Mouse (Mus musculus) ES-CJ7 (cell line): ENCODE results near the gene Srcap.

ENCODE experiments used
- DNase-seq: peaks from one replicate; pipeline ENCODE4 v3.0.0; 2011; ENCODE audit warnings: low read depth, low spot score

The Srcap gene

DNA sequence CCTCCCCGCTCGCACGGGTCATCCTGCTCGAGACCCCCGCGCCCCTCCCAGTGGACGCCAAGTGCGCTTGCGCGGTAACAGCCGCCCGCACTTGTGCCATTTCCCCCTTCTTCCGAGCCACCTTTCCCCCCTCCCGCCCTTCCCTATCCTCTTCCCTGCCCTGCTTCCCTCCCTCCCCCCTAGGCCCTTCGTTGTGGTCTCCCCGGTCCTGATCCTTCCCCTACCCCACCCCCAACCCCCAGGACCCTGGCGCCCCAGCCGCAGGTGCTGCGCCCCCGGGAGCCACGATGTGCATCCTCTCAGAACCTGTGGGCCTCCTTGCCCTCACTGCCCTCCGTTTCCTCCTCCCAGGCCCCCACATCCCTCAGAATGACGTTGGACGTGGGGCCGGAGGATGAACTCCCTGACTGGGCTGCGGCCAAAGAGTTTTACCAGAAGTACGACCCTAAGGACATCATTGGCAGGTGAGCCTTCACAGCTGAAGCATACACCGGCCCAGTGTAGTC, 61.8 kb downstream of the Srcap start:
- DNase-seq: no peak

DNA sequence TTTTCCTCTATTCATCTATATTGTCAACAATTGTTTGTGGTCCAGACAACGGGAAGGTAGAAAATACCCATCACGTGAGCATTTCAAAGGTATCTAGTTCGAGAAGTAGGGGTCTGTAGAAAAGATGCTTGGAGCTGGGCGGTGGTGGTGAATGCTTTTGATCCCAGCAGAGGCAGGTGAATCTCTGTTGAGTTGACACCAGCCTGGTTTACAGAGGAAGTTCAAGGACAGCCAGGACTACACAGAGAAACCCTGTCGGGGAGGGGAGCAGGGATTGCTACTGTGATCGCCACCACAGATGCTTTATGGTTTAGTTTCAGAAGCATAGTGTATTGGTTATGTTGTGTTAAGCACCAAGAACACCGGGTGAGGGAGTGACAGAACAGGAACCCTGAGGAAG, 62.3 kb downstream of the Srcap start:
- no peak for DNase-seq

DNA sequence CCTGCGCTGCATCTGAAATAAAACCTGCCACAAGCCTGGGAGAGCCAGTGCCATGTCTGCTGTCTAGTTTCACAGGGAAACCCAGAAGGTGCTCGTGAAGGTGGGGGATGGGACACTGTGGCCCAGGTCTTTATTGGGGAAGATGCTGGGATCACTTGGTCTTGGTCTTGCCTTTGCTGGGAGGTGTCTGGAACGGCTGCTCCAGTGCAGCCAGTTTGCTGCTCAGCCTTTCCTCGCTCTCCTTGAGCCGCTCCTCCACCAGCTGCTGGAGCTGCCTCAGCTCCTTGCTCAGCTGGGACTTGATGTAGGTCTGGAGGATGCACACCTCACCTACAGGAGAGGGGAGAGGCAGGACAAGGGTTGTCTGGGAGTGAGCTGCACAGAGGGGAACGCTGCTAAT, 71.5 kb downstream of the Srcap start:
- DNase-seq: no peak

DNA sequence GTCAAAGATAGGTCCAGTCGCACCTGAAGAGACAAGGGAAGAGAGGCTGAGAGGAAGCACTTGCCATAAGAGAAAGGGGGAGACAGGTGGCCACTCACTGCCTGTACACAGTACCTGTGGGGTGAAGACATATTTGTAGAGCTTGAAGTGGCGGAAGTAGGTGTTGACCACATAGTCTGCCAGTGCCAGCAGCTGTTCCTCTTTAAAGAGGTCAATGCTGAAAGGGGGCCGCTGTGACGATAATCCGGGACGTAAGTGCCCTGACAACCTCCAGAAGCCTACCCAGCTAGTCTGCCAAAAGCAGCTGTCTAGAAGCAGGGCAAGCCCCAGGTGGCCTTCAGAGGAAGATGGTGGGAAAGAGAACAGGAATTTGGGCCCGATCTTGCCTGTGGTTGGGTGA, 73.2 kb downstream of the Srcap start:
- no peak for DNase-seq

DNA sequence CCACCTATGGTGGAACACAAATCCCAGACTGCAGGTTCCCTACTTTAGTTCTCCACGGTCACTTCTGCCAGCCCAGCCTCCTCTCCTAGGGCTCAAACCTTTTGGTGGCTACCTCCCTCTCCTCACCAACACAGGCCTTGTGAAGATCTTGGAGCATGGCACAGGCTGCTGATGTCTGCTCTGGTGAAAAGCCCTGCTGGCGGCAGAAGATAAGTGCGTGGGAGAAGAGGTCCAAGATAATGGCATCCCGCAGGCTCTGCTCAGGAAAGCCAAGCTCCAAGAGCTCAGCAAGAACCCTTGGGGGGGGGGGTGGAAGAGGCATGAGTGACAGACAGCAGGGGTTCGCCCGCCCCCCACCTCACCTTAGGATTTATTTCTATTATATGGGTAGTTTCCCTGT, 74.4 kb downstream of the Srcap start:
- no peak for DNase-seq

DNA sequence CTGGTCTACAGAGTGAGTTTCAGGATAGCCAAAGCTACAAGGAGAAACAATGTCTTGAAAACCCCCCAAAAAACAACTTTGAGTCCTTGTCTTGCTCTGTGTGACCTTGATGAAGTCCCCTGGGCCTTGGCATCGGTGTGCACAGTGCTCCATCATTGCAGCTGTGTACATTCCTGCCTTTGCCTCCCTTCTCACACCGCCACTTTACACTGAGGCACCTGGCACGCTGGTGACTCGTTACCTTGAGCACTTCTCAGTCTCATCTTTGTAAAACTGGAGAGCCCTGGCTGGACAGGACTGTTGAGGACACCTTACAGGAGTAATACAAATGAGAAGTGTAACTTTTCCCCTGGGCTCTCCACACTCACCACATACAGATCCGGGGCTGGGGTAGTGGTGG, 75.4 kb downstream of the Srcap start:
- DNase-seq: no peak

DNA sequence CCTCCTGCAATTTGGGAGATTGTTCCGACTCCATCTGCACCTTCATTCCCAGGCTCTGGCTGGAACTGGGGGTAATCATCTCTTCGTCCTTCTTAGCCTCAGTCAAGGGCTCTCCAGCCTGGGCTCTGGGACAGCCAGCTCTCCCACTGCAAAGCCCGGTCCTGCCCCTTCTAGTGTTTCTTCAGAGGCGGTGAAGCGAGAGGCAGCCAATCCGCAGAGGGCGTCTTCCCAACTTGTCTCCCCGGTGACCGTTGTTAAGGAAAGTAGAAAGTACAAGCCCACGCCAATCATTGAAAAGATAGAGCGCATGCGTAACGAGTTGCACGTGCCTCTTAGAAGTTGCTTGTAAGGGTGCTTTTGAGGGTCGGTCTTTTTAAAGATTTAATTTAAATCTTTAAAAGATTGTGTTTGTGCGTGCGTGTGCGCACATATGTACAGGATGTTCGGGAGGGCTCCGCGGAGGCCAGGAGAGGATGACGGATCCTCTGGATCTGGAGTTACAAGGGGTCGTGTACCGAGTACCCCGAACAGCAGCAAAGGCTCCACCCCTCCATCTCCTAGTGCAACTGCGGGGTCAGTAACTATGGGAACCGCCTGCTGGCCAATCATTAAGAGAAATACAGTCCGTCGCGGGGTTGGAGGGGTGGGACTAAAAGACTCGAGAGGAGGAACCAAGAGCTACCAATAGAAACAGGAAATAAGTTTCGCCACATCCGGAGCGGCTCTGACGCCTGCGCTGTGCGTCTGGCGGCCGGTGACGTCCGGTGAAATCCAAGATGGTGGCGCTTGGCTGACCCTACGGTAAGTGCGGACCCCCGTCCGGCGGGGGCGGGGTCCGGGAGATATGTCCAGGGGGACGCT, 76.5 kb downstream of the Srcap start, which contains the start of the genes Ccdc189 and Rnf40:
Gene Ccdc189 (minus strand): TSS at position 585 of the 861 bp plus-strand sequence.
Gene Rnf40 (plus strand): TSS at position 757 of the 861 bp plus-strand sequence.
- peak; percentile 99 for DNase-seq

DNA sequence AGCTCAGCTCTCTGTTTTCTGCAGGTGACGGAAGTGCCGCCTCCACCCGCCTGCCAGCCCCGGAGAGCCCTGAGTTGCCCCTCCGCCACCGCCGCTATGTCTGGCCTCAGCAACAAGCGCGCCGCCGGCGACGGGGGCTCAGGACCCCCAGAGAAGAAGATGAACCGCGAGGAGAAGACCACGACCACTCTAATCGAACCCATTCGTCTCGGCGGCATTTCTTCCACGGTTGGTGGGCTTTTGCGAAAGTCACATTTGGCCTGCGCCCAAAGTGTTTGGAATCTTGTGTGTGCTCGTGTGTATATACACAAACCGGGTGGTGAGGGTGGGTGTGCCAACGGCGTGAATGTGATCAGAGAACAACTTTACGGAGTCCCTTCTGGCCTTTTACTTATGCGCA, 77.1 kb downstream of the Srcap start:
- DNase-seq: no peak

DNA sequence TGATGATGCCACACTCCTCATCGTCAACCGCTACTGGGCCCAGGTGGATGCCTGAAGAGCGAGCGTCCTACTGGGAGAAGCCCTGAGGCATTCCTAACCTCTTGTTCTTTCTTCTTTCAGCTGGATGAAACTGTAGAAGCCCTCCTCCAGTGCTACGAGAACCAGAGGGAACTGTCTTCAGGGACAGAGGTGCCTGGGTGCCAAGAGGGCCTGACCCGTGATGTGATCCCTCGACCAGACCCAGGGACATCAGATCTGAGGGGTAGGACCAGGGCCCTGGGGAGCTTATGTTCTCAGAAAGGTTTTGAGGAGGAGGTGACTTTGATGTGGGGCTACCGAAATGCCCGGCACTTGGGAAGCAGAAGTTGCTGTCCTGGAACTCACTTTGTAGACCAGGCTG, 77.9 kb downstream of the Srcap start:
- no peak for DNase-seq

DNA sequence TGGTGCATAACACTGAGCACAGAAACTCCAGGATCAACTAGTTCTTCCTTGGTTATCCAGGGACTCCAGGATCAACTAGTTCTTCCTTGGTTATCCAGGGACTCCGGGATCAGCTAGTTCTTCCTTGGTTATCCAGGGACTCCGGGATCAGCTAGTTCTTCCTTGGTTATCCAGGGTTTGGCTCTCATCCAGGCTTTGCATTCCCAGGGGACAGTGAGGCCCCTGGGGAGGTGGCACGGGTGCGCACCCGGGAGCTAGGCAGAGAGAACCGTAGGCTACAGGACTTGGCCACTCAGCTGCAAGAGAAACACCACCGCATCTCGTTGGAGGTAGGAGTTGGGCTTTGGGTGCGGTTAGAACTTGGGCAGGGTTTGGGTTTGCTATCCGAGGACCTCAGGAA, 79.3 kb downstream of the Srcap start:
- no peak for DNase-seq

DNA sequence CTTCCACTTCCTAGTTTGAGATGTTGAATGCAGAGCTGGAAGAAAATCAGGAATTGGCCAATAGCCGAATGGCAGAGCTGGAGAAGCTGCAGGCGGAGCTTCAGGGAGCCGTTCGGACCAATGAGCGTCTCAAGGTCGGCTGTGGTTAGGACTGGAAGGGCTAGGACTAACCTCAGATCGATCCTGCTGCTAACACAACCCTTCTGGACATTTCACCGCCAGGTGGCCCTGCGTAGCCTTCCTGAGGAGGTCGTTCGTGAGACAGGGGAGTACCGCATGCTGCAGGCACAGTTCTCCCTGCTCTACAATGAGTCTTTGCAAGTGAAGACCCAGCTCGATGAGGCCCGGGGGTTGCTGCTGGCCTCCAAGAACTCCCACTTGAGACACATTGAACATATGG, 80.8 kb downstream of the Srcap start:
- DNase-seq: peak; percentile 80

DNA sequence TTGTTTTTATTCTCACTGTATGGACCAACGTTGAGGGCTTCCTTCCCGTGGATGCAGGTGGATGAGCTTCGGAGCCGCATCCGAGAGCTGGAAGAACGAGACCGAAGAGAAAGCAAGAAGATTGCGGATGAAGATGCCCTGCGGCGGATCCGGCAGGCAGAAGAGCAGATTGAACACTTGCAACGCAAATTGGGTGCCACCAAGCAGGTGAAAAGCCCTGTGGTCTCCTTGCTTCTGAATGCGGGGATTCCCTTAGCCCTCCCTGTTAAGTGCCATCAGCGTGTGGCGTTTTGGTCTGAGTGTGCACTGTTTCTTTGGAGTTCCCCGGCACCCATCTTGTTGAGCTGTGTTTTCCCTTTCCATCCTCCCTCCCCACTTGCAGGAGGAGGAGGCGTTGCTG, 85.0 kb downstream of the Srcap start:
- DNase-seq: no peak

DNA sequence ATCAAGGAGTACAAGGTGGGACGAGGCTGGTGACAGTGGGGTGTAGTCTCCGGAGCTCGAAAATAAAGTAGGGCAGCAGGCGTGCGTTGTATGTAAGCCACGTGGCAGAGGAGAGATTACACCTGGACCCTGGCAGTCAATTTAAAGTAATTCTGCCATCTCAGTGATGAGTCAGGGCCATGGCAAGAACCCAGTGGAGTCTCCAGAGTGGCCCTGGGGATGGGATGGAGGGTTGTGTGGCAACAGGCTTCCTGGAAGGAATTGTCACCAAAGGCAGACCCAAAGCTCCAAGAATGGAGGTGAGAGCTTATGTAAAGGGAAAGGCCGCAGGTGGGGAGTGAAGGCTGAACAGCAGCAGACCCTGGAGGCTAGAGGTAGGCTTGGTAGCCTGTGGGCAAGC, 88.8 kb downstream of the Srcap start:
- DNase-seq: no peak

DNA sequence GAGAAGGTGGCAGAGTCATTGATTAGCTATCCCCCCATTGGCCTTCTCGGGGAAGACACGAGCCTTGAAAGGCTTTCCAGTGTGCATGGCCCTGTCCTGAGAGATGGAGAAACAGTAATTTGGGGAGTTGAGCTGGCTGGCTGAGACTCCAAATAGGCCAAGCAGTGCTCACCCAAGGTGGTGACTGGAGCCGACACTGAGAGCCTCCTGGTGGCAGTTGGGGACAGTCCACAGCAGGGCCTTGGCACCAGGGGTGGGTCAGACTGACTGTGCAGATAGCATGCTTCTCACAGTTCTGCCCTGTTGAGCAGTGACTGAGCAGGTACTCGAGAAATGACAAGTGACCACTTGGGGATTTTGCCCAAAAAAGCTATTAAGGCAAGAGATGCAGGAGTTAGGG, 90.0 kb downstream of the Srcap start:
- DNase-seq: no peak

DNA sequence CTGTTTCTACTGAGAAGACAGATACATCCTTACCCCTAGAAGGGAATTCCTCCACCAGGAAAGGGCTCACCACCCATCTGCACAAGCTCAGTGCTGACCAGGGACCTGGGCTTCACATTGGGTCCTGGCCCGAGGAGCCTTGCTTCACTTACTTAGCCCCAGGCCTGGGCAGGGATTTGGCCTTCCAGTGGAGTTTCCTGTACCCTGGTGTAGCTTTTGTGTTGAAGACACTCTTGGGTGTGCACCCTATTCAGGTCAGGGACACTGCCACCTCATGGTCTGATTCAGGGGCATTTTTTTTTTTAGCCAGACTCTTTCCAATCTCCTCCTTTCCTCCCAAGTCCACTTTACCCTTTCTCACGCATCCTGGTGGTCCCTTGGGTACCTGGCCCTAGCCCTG, 91.1 kb downstream of the Srcap start:
- no peak for DNase-seq

DNA sequence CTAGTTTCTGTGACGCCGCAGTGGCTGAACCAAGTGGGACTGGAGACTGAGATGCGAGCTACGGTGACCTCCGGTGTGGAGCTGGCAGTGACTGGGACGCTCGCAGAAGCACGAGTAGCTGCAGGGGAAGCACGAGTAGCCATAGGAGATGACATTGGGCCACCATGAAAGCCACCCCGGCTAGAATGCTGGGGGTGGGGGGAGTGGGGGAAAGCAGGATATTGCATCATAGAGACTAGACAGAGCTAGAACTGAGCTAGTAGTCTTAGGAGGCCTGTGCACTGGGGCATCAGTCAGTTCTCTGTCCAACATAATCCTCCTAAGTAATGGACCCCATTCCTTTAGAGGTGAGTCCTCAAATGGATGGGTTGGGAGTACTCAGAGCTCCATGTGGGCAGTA, 92.5 kb downstream of the Srcap start:
- no peak for DNase-seq

DNA sequence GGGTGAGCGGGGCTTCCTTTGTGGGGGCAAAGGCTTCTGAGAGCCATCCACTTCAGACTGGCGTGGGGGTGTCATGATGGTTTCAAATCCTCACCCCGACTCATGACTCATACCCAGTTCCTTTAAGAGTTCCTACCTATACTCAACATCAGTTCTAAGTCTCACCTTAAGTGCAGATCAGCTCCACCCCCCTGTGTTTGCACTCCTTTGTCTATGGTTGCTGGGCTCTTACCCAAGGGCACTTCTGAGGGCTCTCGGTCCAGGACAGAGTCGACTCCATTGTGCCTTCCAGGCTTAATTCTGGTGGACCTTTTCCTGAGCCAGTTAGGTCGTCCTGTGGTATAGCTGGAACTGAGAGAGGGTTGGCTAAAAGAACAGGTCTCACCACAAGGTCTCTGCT, 95.4 kb downstream of the Srcap start:
- no peak for DNase-seq
